Mouse (Mus musculus): ENCODE measurements around the gene Txnip. TPM values are rescaled to one million over a fixed set of nuclear protein-coding genes. Genes with fewer than 3 reads are reported as not detected.

Txnip gene
- polyA plus RNA-seq, 1 experiment from 2014 or later, result 52.5 TPM

GRCm38 (mm10) chr3:96581141-96581540 is 23.4 kb downstream of the Txnip start:
- Histone ChIP-seq H3K27ac (replicated peaks) (no peak overlapping the region), H3K4me2 (no peak overlapping the region), H3K4me3 (replicated peaks) (no peak overlapping the region), H3K27me3 (replicated peaks) (peaks cover 7% of the 10 kb centered on the region; the same call in 1 of the 2 replicates), H3K9ac (replicated peaks) (no peak overlapping the region), H3K4me1 (peaks cover 30% of the 10 kb centered on the region), H3K36me3 (no peaks in the 10 kb centered on the region), H3K9me3 (replicated peaks) (no peaks in the 10 kb centered on the region)
- ATAC-seq (ENCODE audit: low FRiP score), result no peak
- WGBS, result 63% methylated on average over 6 of the region's 6 CpGs

GRCm38 (mm10) chr3:96581771-96582515 is 24.2 kb downstream of the Txnip start:
- ATAC-seq (ENCODE audit: low FRiP score), result no peak
- Histone ChIP-seq H3K27ac (replicated peaks) (no peak overlapping the region), H3K27me3 (replicated peaks) (peaks cover 7% of the 10 kb centered on the region; the same call in 1 of the 2 replicates), H3K9ac (replicated peaks) (no peak overlapping the region), H3K4me2 (no peak overlapping the region), H3K4me1 (peaks cover 22% of the 10 kb centered on the region), H3K36me3 (no peaks in the 10 kb centered on the region), H3K9me3 (replicated peaks) (no peaks in the 10 kb centered on the region), H3K4me3 (replicated peaks) (no peak overlapping the region)
- 82% methylated on average over 16 of the region's 16 CpGs for WGBS

- Histone ChIP-seq H3K4me2 (no peak overlapping the region), H3K27me3 (replicated peaks) (peaks cover 7% of the 10 kb centered on the region; the same call in 1 of the 2 replicates), H3K27ac (replicated peaks) (no peak overlapping the region), H3K4me3 (replicated peaks) (no peak overlapping the region), H3K4me1 (peaks cover 15% of the 10 kb centered on the region), H3K36me3 (no peaks in the 10 kb centered on the region), H3K9ac (replicated peaks) (no peak overlapping the region), H3K9me3 (replicated peaks) (no peaks in the 10 kb centered on the region)
- 88% methylated on average over 5 of the region's 5 CpGs for WGBS
- no peak for ATAC-seq (ENCODE audit: low FRiP score)
Observed at GRCm38 (mm10) chr3:96583386-96583785, 25.6 kb downstream of the Txnip start.

GRCm38 (mm10) chr3:96590657-96591056 is 32.9 kb downstream of the Txnip start:
- H3K27ac ChIP-seq (replicated peaks), result no peak overlapping the region
- H3K9me3 ChIP-seq (replicated peaks), result no peaks in the 10 kb centered on the region
- H3K9ac ChIP-seq (replicated peaks), result no peak overlapping the region
- no peak for ATAC-seq (ENCODE audit: low FRiP score)
- no peaks in the 10 kb centered on the region for H3K27me3 ChIP-seq (replicated peaks)
- peaks cover 18% of the 10 kb centered on the region for H3K4me1 ChIP-seq
- no peaks in the 10 kb centered on the region for H3K36me3 ChIP-seq
- no peak overlapping the region for H3K4me2 ChIP-seq
- H3K4me3 ChIP-seq (replicated peaks), result no peak overlapping the region
- WGBS, result 78% methylated on average over 4 of the region's 4 CpGs

GRCm38 (mm10) chr3:96593374-96593773 is 35.6 kb downstream of the Txnip start:
- peak overlapping the region; percentile 64 for H3K4me3 ChIP-seq (replicated peaks)
- H3K9me3 ChIP-seq (replicated peaks), result no peaks in the 10 kb centered on the region
- WGBS, result under 1% methylated on average over 10 of the region's 10 CpGs
- no peaks in the 10 kb centered on the region for H3K27me3 ChIP-seq (replicated peaks)
- ATAC-seq (ENCODE audit: low FRiP score), result no peak; the same call in 1 of the 2 replicates
- H3K4me1 ChIP-seq, result peaks cover 46% of the 10 kb centered on the region
- H3K9ac ChIP-seq (replicated peaks), result peak overlapping the region; percentile 58
- H3K36me3 ChIP-seq, result no peaks in the 10 kb centered on the region
- peak overlapping the region; percentile 89 for H3K27ac ChIP-seq (replicated peaks)
- H3K4me2 ChIP-seq, result peak overlapping the region; percentile 84

- peak within 1 kb of the TSS; percentile 64 for H3K4me3 ChIP-seq (replicated peaks)
- H3K9ac ChIP-seq (replicated peaks), result peak within 1 kb of the TSS; percentile 58
- H3K36me3 ChIP-seq, result no peaks in the 10 kb centered on the region
- H3K27me3 ChIP-seq (replicated peaks), result no peaks in the 10 kb centered on the region
- H3K4me2 ChIP-seq, result peak within 1 kb of the TSS; percentile 84
- WGBS, result under 1% methylated on average over 38 of the region's 38 CpGs
- no peaks in the 10 kb centered on the region for H3K9me3 ChIP-seq (replicated peaks)
- peak within 1 kb of the TSS; percentile 89 for H3K27ac ChIP-seq (replicated peaks)
- peak; percentile 85 for ATAC-seq (ENCODE audit: low FRiP score)
- peaks cover 52% of the 10 kb centered on the region for H3K4me1 ChIP-seq
Observed at GRCm38 (mm10) chr3:96593790-96594560, 36.2 kb downstream of the Txnip start, which contains the start of gene Polr3gl. Gene Polr3gl (minus strand): TSS chr3:96594181.

GRCm38 (mm10) chr3:96594851-96595250 is 37.1 kb downstream of the Txnip start:
- Histone ChIP-seq H3K9me3 (replicated peaks) (no peaks in the 10 kb centered on the region), H3K27me3 (replicated peaks) (no peaks in the 10 kb centered on the region), H3K4me1 (peaks cover 60% of the 10 kb centered on the region), H3K27ac (replicated peaks) (no peak overlapping the region), H3K36me3 (no peaks in the 10 kb centered on the region), H3K9ac (replicated peaks) (no peak overlapping the region), H3K4me2 (no peak overlapping the region), H3K4me3 (replicated peaks) (no peak overlapping the region)
- 84% methylated on average over 5 of the region's 5 CpGs for WGBS
- ATAC-seq (ENCODE audit: low FRiP score), result no peak

GRCm38 (mm10) chr3:96595661-96596060 is 37.9 kb downstream of the Txnip start:
- H3K4me1 ChIP-seq, result peaks cover 68% of the 10 kb centered on the region
- no peaks in the 10 kb centered on the region for H3K36me3 ChIP-seq
- H3K27ac ChIP-seq (replicated peaks), result peak overlapping the region; percentile 77
- peak overlapping the region; percentile 62 for H3K4me3 ChIP-seq (replicated peaks)
- no peak for ATAC-seq (ENCODE audit: low FRiP score)
- peak overlapping the region; percentile 76 for H3K9ac ChIP-seq (replicated peaks)
- no peaks in the 10 kb centered on the region for H3K9me3 ChIP-seq (replicated peaks)
- no peaks in the 10 kb centered on the region for H3K27me3 ChIP-seq (replicated peaks)
- 22% methylated on average over 6 of the region's 6 CpGs for WGBS
- peak overlapping the region; percentile 97 for H3K4me2 ChIP-seq

GRCm38 (mm10) chr3:96596228-96596707 is 38.5 kb downstream of the Txnip start, which contains the start of gene Ankrd34a:
Gene Ankrd34a (plus strand): TSS chr3:96596636.
- peak within 1 kb of the TSS; percentile 97 for H3K4me2 ChIP-seq
- peak within 1 kb of the TSS; percentile 76 for H3K9ac ChIP-seq (replicated peaks)
- H3K27me3 ChIP-seq (replicated peaks), result no peaks in the 10 kb centered on the region
- H3K4me1 ChIP-seq, result peaks cover 69% of the 10 kb centered on the region
- peak; percentile 8; the same call in 1 of the 2 replicates for ATAC-seq (ENCODE audit: low FRiP score)
- H3K4me3 ChIP-seq (replicated peaks), result peak within 1 kb of the TSS; percentile 62
- peak within 1 kb of the TSS; percentile 77 for H3K27ac ChIP-seq (replicated peaks)
- H3K9me3 ChIP-seq (replicated peaks), result no peaks in the 10 kb centered on the region
- no peaks in the 10 kb centered on the region for H3K36me3 ChIP-seq
- under 1% methylated on average over 15 of the region's 23 CpGs for WGBS

- peak overlapping the region; percentile 62 for H3K4me3 ChIP-seq (replicated peaks)
- H3K9ac ChIP-seq (replicated peaks), result peak overlapping the region; percentile 76
- H3K36me3 ChIP-seq, result no peaks in the 10 kb centered on the region
- peak overlapping the region; percentile 77 for H3K27ac ChIP-seq (replicated peaks)
- WGBS, result 2% methylated on average over 11 of the region's 12 CpGs
- no peak for ATAC-seq (ENCODE audit: low FRiP score)
- peaks cover 71% of the 10 kb centered on the region for H3K4me1 ChIP-seq
- no peaks in the 10 kb centered on the region for H3K27me3 ChIP-seq (replicated peaks)
- H3K4me2 ChIP-seq, result peak overlapping the region; percentile 97
- no peaks in the 10 kb centered on the region for H3K9me3 ChIP-seq (replicated peaks)
Observed at GRCm38 (mm10) chr3:96596855-96597254, 39.1 kb downstream of the Txnip start.

GRCm38 (mm10) chr3:96597435-96597891 is 39.7 kb downstream of the Txnip start:
- Histone ChIP-seq H3K9ac (replicated peaks) (peak overlapping the region; percentile 76), H3K9me3 (replicated peaks) (no peaks in the 10 kb centered on the region), H3K4me1 (peaks cover 72% of the 10 kb centered on the region), H3K4me2 (peak overlapping the region; percentile 97), H3K4me3 (replicated peaks) (peak overlapping the region; percentile 62), H3K27ac (replicated peaks) (peak overlapping the region; percentile 77), H3K27me3 (replicated peaks) (no peaks in the 10 kb centered on the region), H3K36me3 (no peaks in the 10 kb centered on the region)
- WGBS, result under 1% methylated on average over 40 of the region's 40 CpGs
- peak; percentile 0; the same call in 1 of the 2 replicates for ATAC-seq (ENCODE audit: low FRiP score)
